Mouse (Mus musculus): ENCODE measurements around the gene Parvb. TPM values are rescaled to one million over a fixed set of nuclear protein-coding genes. Genes with fewer than 3 reads are reported as not detected.

The Parvb gene
- polyA plus RNA-seq, 1 experiment = 5.4 TPM

- Histone ChIP-seq H3K36me3 (ENCODE audit: control insufficient read depth, insufficient read depth, low read length) (no peaks in the 10 kb centered on the region), H3K4me1 (ENCODE audit: control insufficient read depth, insufficient read depth, low read length) (peaks cover 2% of the 10 kb centered on the region), H3K4me3 (ENCODE audit: control insufficient read depth, low read depth, low read length) (peak within 1 kb of the TSS; percentile 75), H3K27me3 (ENCODE audit: control insufficient read depth, insufficient read depth, low read length) (no peaks in the 10 kb centered on the region), H3K27ac (ENCODE audit: control insufficient read depth, insufficient read depth, low read depth, low read length) (no peak within 1 kb of the TSS; the same call in 1 of the 2 replicates)
- no peak for TF ChIP-seq POLR2A (IDR thresholded peaks at IDR 0.05; ENCODE audit: control insufficient read depth, low read depth, low read length)
- TF ChIP-seq CTCF (IDR thresholded peaks at IDR 0.05; ENCODE audit: control insufficient read depth, insufficient read depth, insufficient replicate concordance, low read depth, low read length) = no peak
Observed at GRCm38 (mm10) chr15:84323966-84324869, 92.4 kb downstream of the Parvb start, which contains the start of gene Parvg. TSS of gene Parvg (plus strand) at chr15:84324026.

GRCm38 (mm10) chr15:84324870-84325553, 93.2 kb downstream of the Parvb start:
- no peaks in the 10 kb centered on the region for H3K27me3 ChIP-seq (ENCODE audit: control insufficient read depth, insufficient read depth, low read length)
- H3K4me3 ChIP-seq (ENCODE audit: control insufficient read depth, low read depth, low read length) = peak overlapping the region; percentile 75
- no peaks in the 10 kb centered on the region for H3K36me3 ChIP-seq (ENCODE audit: control insufficient read depth, insufficient read depth, low read length)
- no peak overlapping the region for H3K27ac ChIP-seq (ENCODE audit: control insufficient read depth, insufficient read depth, low read depth, low read length)
- TF ChIP-seq CTCF (IDR thresholded peaks at IDR 0.05; ENCODE audit: control insufficient read depth, insufficient read depth, insufficient replicate concordance, low read depth, low read length) (no peak), POLR2A (IDR thresholded peaks at IDR 0.05; ENCODE audit: control insufficient read depth, low read depth, low read length) (no peak)
- H3K4me1 ChIP-seq (ENCODE audit: control insufficient read depth, insufficient read depth, low read length) = peaks cover 2% of the 10 kb centered on the region

GRCm38 (mm10) chr15:84325736-84326135, 93.9 kb downstream of the Parvb start:
- no peaks in the 10 kb centered on the region for H3K36me3 ChIP-seq (ENCODE audit: control insufficient read depth, insufficient read depth, low read length)
- no peak overlapping the region for H3K27ac ChIP-seq (ENCODE audit: control insufficient read depth, insufficient read depth, low read depth, low read length)
- no peaks in the 10 kb centered on the region for H3K27me3 ChIP-seq (ENCODE audit: control insufficient read depth, insufficient read depth, low read length)
- TF ChIP-seq POLR2A (IDR thresholded peaks at IDR 0.05; ENCODE audit: control insufficient read depth, low read depth, low read length) = no peak
- TF ChIP-seq CTCF (IDR thresholded peaks at IDR 0.05; ENCODE audit: control insufficient read depth, insufficient read depth, insufficient replicate concordance, low read depth, low read length) = no peak
- peak overlapping the region; percentile 2; the same call in 1 of the 2 replicates for H3K4me3 ChIP-seq (ENCODE audit: control insufficient read depth, low read depth, low read length)
- H3K4me1 ChIP-seq (ENCODE audit: control insufficient read depth, insufficient read depth, low read length) = peaks cover 2% of the 10 kb centered on the region

GRCm38 (mm10) chr15:84328870-84329269, 97.0 kb downstream of the Parvb start:
- TF ChIP-seq CTCF (IDR thresholded peaks at IDR 0.05; ENCODE audit: control insufficient read depth, insufficient read depth, insufficient replicate concordance, low read depth, low read length) (no peak), POLR2A (IDR thresholded peaks at IDR 0.05; ENCODE audit: control insufficient read depth, low read depth, low read length) (no peak)
- Histone ChIP-seq H3K27ac (ENCODE audit: control insufficient read depth, insufficient read depth, low read depth, low read length) (no peak overlapping the region), H3K27me3 (ENCODE audit: control insufficient read depth, insufficient read depth, low read length) (no peaks in the 10 kb centered on the region), H3K4me3 (ENCODE audit: control insufficient read depth, low read depth, low read length) (no peak overlapping the region), H3K4me1 (ENCODE audit: control insufficient read depth, insufficient read depth, low read length) (no peaks in the 10 kb centered on the region), H3K36me3 (ENCODE audit: control insufficient read depth, insufficient read depth, low read length) (no peaks in the 10 kb centered on the region)

GRCm38 (mm10) chr15:84329940-84330339, 98.1 kb downstream of the Parvb start:
- Histone ChIP-seq H3K4me1 (ENCODE audit: control insufficient read depth, insufficient read depth, low read length) (no peaks in the 10 kb centered on the region), H3K4me3 (ENCODE audit: control insufficient read depth, low read depth, low read length) (no peak overlapping the region), H3K27ac (ENCODE audit: control insufficient read depth, insufficient read depth, low read depth, low read length) (no peak overlapping the region), H3K27me3 (ENCODE audit: control insufficient read depth, insufficient read depth, low read length) (no peaks in the 10 kb centered on the region), H3K36me3 (ENCODE audit: control insufficient read depth, insufficient read depth, low read length) (no peaks in the 10 kb centered on the region)
- TF ChIP-seq POLR2A (IDR thresholded peaks at IDR 0.05; ENCODE audit: control insufficient read depth, low read depth, low read length) (no peak), CTCF (IDR thresholded peaks at IDR 0.05; ENCODE audit: control insufficient read depth, insufficient read depth, insufficient replicate concordance, low read depth, low read length) (no peak)

- TF ChIP-seq CTCF (IDR thresholded peaks at IDR 0.05; ENCODE audit: control insufficient read depth, insufficient read depth, insufficient replicate concordance, low read depth, low read length) (no peak), POLR2A (IDR thresholded peaks at IDR 0.05; ENCODE audit: control insufficient read depth, low read depth, low read length) (no peak)
Observed at GRCm38 (mm10) chr15:84331066-84331612, 99.3 kb downstream of the Parvb start.

More at GRCm38 (mm10) chr15:84331066-84331612, 99.3 kb downstream of the Parvb start:
- H3K4me3 ChIP-seq (ENCODE audit: control insufficient read depth, low read depth, low read length) = no peak overlapping the region
- H3K27me3 ChIP-seq (ENCODE audit: control insufficient read depth, insufficient read depth, low read length) = no peaks in the 10 kb centered on the region
- H3K4me1 ChIP-seq (ENCODE audit: control insufficient read depth, insufficient read depth, low read length) = no peaks in the 10 kb centered on the region
- H3K27ac ChIP-seq (ENCODE audit: control insufficient read depth, insufficient read depth, low read depth, low read length) = no peak overlapping the region
- H3K36me3 ChIP-seq (ENCODE audit: control insufficient read depth, insufficient read depth, low read length) = no peaks in the 10 kb centered on the region

Data from testis, adult 2 months (tissue).